Mouse (Mus musculus) stomach, postnatal 0 days (tissue): ENCODE results near the gene Ccdc121.

ENCODE experiments used
- CTCF ChIP-seq: IDR thresholded peaks from 2 replicates; pipeline ENCODE4 v1.5.1; 2016; ENCODE audit warnings: antibody characterized with exemption, low read depth, mild to moderate bottlenecking, moderate library complexity
- EP300 ChIP-seq: optimal IDR thresholded peaks from 2 replicates; pipeline ENCODE3; 2016; ENCODE audit warnings: antibody characterized with exemption

GRCm38 (mm10) chr1:181543711-181544383, 32.6 kb upstream of the Ccdc121 start:
- TF ChIP-seq EP300 (no peak), CTCF (peak; percentile 73)
